Mouse (Mus musculus): ENCODE data around the gene Vmn1r60.
"Not testable (repeated sequence)": the region's sequence is repeated elsewhere in the genome, so short reads cannot be mapped to it uniquely, and the experiment has no call there.

DNA sequence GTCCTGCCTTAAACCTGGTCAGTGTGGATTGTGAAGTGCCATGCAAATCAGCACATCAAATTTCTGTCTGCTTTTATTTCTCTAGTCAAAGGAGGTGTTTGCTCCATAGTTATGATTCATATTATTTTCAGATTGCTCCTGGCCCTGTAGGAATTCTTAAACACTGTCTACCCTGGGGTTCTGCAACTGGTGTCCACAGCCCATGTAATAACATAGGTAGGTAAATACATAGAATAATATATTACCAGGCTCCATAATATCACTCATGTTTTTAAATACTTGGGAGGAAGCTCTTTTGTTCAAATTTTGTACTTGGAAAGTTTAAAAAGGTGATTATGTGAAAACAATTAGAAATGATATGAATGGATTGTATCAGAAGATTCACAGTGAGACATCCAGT, 53.3 kb downstream of the Vmn1r60 start, which contains the start of gene Vmn2r28:
- not testable (repeated sequence) for TF ChIP-seq GATA1, TAL1 (IDR thresholded peaks at IDR 0.05; ENCODE audit: low read length)
